Mouse (Mus musculus) lung, adult 2 months (tissue): ENCODE results near the gene Plbd2.

Experiments used
- CTCF ChIP-seq: fragments of 200-500 bp; IDR thresholded peaks from 2 replicates; pipeline ENCODE4 v1.5.1; 2011; ENCODE audit warnings: mild to moderate bottlenecking, low read length, control low read depth; ENCODE audit not compliant: insufficient read depth
- POLR2A ChIP-seq: fragments of 200-500 bp; IDR thresholded peaks from 2 replicates; pipeline ENCODE4 v1.6.1; 2011; ENCODE audit warnings: low read depth, mild to moderate bottlenecking, control low read depth, low read length, borderline replicate concordance; ENCODE audit errors: extremely low read depth

DNA sequence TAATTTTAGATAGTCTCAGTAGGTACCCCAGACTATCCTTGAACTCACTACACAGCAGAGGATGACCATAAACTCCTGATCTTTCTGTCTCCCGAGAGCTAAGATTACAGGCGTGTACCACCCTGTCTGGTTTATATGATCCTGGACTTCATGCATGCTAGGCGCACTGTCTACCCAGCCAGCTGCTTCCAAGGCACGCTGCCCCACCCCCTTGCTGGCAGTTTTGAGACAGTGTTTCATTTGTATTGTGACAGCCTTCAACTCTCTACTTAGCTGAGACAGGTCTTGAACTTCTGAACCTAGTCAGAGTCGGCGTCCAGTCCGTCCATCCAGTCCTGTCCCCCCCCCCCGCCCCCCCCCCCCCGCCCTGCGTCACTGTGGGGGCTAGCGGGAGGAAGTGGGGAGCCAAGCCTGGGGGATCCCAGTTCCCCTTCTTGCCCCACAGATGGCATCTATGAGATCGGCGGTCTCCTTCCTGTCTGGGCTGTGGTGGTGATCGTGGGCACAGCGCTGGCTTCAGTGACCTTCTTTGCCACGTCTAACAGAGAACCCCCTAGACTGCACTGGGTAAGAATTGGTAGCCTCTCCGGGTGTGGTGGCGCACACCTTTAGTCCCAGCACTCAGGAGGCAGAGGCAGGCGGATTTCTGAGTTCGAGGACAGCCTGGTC, 24.0 kb upstream of the Plbd2 start:
- TF ChIP-seq POLR2A (no peak), CTCF (no peak)
